Mouse (Mus musculus): Measurements from ENCODE around the gene Pcsk1. TPM values are rescaled to one million over a fixed set of nuclear protein-coding genes. Genes with fewer than 3 reads are reported as not detected.

Pcsk1 gene
- 0.18 and 0.28 TPM in 2 replicates for polyA plus RNA-seq (2015; fragmentation: Nextera tagmentation; extraction: Ambion mirVana)

DNA sequence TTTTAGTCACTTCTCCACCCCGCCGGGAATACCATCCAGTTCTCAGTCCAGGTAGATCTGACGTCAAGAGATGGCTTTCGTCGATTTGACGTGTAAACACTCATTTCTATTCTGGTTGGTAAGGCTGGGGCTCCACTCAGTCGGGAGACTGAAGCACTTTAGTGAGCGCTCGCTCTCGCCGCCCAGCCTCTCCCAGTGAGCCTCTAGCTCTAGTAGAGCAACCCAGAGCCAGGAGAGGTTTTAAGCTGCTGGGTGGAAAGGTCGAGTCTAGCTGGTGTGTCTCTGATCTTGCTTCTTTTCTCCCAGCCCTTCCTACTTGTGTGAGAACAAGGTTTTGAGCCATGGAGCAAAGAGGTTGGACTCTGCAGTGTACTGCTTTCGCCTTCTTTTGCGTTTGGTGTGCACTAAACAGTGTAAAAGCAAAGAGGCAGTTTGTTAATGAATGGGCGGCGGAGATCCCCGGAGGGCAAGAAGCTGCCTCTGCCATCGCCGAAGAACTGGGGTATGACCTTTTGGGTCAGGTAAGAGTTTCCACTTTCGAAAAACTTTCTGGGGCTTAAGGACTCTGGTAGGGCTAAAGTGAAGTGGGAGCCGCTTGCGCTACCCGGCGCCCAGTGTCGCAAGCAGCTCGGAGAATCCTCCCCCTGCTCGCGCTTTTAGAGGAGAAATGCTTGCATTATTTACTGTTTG, at the start of gene Pcsk1:
Gene Pcsk1, plus strand, starts transcription at position 106 of the 690 bp plus-strand sequence.
- ATAC-seq (replicated peaks; ENCODE audit: insufficient number of reproducible peaks, insufficient read depth, low FRiP score, low read depth): no peak
- H3K9me3 ChIP-seq (replicated peaks): no peaks in the 10 kb centered on the region
- peaks cover 9% of the 10 kb centered on the region; the same call in 1 of the 2 replicates for H3K4me1 ChIP-seq (replicated peaks)
- H3K9ac ChIP-seq: no peak within 1 kb of the TSS
- 2% methylated on average over 28 of the region's 28 CpGs for WGBS
- peak within 1 kb of the TSS; percentile 38 for H3K4me3 ChIP-seq
- H3K27me3 ChIP-seq: peaks cover 24% of the 10 kb centered on the region
- no peaks in the 10 kb centered on the region for H3K36me3 ChIP-seq
- H3K4me2 ChIP-seq: peak within 1 kb of the TSS; percentile 63
- no peak within 1 kb of the TSS for H3K27ac ChIP-seq

DNA sequence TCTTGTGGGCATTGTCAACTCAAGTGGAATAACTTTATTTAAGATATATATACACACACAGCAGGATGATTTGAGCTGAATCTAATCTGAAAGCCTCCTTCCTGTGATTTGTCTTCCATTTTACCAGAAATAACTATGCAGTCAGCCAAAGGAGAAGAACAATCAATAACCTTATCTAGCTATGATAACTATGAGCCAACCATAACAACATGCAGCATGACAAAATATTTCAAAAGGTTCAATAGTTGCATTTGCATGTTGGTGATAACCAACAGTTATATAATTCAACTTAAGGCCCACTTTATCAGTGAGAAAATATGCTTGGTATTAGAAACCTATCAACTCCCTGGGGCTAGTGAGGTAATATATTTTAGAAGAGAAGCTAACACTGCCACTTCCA, 30.8 kb upstream of the Pcsk1 start:
- H3K36me3 ChIP-seq: no peaks in the 10 kb centered on the region
- H3K27me3 ChIP-seq: no peaks in the 10 kb centered on the region
- no peaks in the 10 kb centered on the region for H3K9me3 ChIP-seq (replicated peaks)
- H3K4me2 ChIP-seq: no peak overlapping the region
- ATAC-seq (replicated peaks; ENCODE audit: insufficient number of reproducible peaks, insufficient read depth, low FRiP score, low read depth): no peak
- no peaks in the 10 kb centered on the region for H3K4me1 ChIP-seq (replicated peaks)
- H3K4me3 ChIP-seq: no peak overlapping the region
- H3K27ac ChIP-seq: no peak overlapping the region
- H3K9ac ChIP-seq: no peak overlapping the region

DNA sequence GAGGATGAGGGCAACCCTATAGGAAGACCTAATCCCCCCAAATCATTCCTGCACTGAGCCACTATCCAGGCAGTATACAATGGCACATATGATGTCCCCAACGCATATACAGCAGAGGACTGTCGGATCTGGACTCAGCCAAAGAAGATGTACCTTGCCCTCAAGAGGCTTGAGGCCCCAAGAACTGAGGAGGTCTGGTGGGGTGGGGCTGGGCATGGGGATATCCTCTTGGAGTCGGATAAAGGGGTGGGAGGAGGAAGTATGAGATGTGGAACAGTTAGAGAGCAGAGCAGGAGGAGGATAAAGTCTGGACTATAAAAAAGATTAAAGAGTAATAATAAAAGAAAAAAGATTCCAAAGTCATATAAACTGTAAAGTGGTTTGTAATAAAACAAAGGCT, 25.7 kb upstream of the Pcsk1 start:
- H3K27ac ChIP-seq: no peak overlapping the region
- H3K36me3 ChIP-seq: no peaks in the 10 kb centered on the region
- 67% methylated on average over 3 of the region's 3 CpGs for WGBS
- H3K4me1 ChIP-seq (replicated peaks): no peaks in the 10 kb centered on the region
- no peaks in the 10 kb centered on the region for H3K9me3 ChIP-seq (replicated peaks)
- no peak overlapping the region for H3K4me3 ChIP-seq
- no peak overlapping the region for H3K4me2 ChIP-seq
- no peak overlapping the region for H3K9ac ChIP-seq
- no peaks in the 10 kb centered on the region for H3K27me3 ChIP-seq
- no peak for ATAC-seq (replicated peaks; ENCODE audit: insufficient number of reproducible peaks, insufficient read depth, low FRiP score, low read depth)

DNA sequence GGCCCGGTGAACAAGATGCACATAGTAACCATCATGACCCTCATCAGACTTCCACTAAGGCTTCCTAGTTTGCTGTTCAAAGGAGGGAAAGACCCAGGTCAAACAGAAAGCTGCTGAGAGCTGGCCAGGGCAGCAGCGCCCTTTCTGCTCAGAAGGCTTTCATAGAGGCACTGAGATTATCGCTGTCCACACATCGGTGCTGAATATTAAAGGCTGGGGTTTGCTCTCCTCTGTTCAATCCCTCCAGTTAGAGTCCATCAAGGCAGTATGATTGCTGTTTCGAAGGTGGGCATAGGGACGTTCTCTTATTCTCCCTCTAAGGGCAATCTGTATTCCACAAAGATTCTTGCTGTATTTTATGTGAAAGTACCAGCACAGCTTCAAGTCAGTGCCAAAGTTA, 1.0 kb upstream of the Pcsk1 start:
- WGBS: 19% methylated on average over 6 of the region's 6 CpGs
- no peak overlapping the region for H3K27ac ChIP-seq
- H3K36me3 ChIP-seq: no peaks in the 10 kb centered on the region
- H3K9ac ChIP-seq: no peak overlapping the region
- no peak overlapping the region for H3K4me2 ChIP-seq
- H3K9me3 ChIP-seq (replicated peaks): no peaks in the 10 kb centered on the region
- ATAC-seq (replicated peaks; ENCODE audit: insufficient number of reproducible peaks, insufficient read depth, low FRiP score, low read depth): no peak
- peaks cover 9% of the 10 kb centered on the region; the same call in 1 of the 2 replicates for H3K4me1 ChIP-seq (replicated peaks)
- no peak overlapping the region for H3K4me3 ChIP-seq
- peaks cover 24% of the 10 kb centered on the region for H3K27me3 ChIP-seq

DNA sequence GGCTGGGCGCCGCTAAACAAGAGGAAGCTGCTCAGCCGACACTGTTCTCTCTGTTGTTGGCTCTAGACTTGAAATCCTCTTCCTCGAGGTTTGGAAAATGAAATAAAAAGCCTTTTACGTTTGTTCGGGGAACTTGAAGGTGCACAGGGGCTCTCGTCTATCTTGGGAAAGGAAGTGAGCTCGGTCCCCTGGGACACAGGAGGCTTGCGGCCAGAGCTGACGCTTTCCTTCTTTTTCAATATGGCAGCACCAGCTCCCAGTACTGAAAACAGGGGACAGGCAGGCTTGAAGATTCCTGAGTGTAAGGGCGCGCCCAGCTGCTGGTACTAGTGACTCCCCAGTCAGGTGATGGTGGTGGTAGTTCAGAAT, 769 bp downstream of the Pcsk1 start:
- H3K4me1 ChIP-seq (replicated peaks): peaks cover 9% of the 10 kb centered on the region; the same call in 1 of the 2 replicates
- H3K4me2 ChIP-seq: peak overlapping the region; percentile 63
- no peak overlapping the region for H3K27ac ChIP-seq
- H3K9me3 ChIP-seq (replicated peaks): no peaks in the 10 kb centered on the region
- no peaks in the 10 kb centered on the region for H3K36me3 ChIP-seq
- ATAC-seq (replicated peaks; ENCODE audit: insufficient number of reproducible peaks, insufficient read depth, low FRiP score, low read depth): no peak
- WGBS: 2% methylated on average over 12 of the region's 12 CpGs
- no peak overlapping the region for H3K9ac ChIP-seq
- H3K4me3 ChIP-seq: peak overlapping the region; percentile 38
- peaks cover 24% of the 10 kb centered on the region for H3K27me3 ChIP-seq

DNA sequence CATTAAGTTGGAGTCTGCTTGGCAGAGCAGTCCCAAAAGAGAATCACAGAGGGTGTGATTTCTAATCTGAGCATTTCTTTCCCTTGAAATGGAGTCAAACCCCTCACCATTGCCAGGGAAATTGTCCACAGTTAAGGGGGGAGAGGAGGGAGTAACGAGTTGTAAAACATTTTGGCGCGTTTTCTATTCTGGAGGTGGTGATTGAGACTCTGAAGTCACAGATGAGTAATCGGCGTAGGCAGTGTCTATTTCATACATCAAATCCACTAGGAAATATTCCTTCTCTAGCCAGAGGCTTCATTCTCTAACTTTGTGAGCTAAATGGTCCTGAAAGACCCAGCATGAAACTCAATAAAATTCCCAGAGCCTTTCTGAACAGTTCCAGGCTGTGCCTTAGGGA, 1.4 kb downstream of the Pcsk1 start:
- Histone ChIP-seq H3K36me3 (no peaks in the 10 kb centered on the region), H3K4me2 (no peak overlapping the region), H3K9me3 (replicated peaks) (no peaks in the 10 kb centered on the region), H3K4me1 (replicated peaks) (peaks cover 9% of the 10 kb centered on the region; the same call in 1 of the 2 replicates), H3K27ac (no peak overlapping the region), H3K4me3 (no peak overlapping the region), H3K9ac (no peak overlapping the region), H3K27me3 (peaks cover 24% of the 10 kb centered on the region)
- 73% methylated on average over 5 of the region's 5 CpGs for WGBS
- ATAC-seq (replicated peaks; ENCODE audit: insufficient number of reproducible peaks, insufficient read depth, low FRiP score, low read depth): no peak

DNA sequence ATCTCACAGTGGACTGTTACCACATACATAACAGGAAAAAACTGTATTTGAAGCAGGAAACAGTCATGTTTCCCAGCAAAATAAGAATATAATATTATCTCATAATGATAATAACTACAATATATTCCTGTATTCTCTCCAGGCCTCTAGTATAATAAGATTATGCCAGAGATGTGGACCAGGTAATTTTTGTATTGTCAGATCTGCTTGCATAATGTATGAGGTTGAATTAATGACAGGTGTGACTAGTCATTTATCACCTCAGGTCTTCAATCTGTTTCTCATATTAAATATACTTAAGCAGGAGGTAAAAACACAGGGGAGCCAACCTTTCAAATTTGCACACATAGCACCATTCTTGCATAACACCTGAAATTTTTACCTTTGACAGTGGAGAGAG, 5.9 kb downstream of the Pcsk1 start:
- Histone ChIP-seq H3K4me3 (no peak overlapping the region), H3K4me2 (no peak overlapping the region), H3K9ac (no peak overlapping the region), H3K27ac (no peak overlapping the region), H3K27me3 (peaks cover 5% of the 10 kb centered on the region), H3K4me1 (replicated peaks) (0 out of 2 replicates have a peak, but pooled peaks cover under 1% of the 10 kb centered on the region), H3K36me3 (no peaks in the 10 kb centered on the region), H3K9me3 (replicated peaks) (no peaks in the 10 kb centered on the region)
- ATAC-seq (replicated peaks; ENCODE audit: insufficient number of reproducible peaks, insufficient read depth, low FRiP score, low read depth): no peak

DNA sequence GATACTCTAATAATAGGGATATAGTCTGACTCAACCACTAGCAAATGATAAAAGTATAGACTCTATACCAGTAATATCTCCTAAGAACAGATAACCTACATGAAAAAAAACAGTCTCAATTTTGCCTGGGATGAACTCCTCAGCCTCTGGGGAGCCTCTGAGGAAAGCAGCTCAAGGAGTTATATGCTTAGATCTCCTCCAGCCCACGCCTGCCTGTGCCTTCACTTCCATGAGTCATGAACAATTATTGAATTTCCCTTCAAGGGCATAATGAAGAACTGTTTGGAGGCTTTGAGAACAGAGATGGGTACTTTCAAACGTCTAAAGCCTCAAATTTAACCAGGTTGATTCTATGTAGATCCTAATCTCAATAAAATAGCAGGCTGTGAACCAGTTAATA, 23.5 kb downstream of the Pcsk1 start:
- no peak for ATAC-seq (replicated peaks; ENCODE audit: insufficient number of reproducible peaks, insufficient read depth, low FRiP score, low read depth)
- WGBS: 46% methylated on average over 2 of the region's 2 CpGs
- H3K9me3 ChIP-seq (replicated peaks): no peaks in the 10 kb centered on the region

DNA sequence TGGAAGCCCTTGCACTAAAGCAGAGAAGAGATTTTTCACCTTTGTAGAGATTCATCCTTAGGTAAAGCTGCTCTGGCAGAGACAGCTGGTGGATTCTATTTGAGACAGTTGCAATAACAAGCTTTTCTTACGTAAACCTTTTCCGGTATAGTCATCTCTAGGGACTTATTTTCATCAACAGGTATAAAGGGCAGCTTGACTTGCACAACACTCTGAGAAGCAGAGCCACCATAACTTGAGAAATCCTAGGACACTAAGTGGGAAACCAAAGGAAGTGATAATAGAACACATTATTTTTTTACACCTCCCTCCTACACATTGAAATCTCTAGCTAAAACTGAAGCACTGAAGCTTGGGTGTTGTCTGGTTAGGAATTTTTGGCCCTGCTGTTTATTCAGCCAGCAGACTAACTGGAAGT, 24.4 kb downstream of the Pcsk1 start:
- H3K4me3 ChIP-seq: no peak overlapping the region
- H3K4me2 ChIP-seq: no peak overlapping the region
- no peaks in the 10 kb centered on the region for H3K36me3 ChIP-seq
- H3K4me1 ChIP-seq (replicated peaks): no peaks in the 10 kb centered on the region
- no peaks in the 10 kb centered on the region for H3K27me3 ChIP-seq
- H3K9me3 ChIP-seq (replicated peaks): no peaks in the 10 kb centered on the region
- no peak overlapping the region for H3K27ac ChIP-seq
- no peak for ATAC-seq (replicated peaks; ENCODE audit: insufficient number of reproducible peaks, insufficient read depth, low FRiP score, low read depth)
- 80% methylated on average over 2 of the region's 2 CpGs for WGBS
- H3K9ac ChIP-seq: no peak overlapping the region

More for the DNA sequence above, 23.5 kb downstream of the Pcsk1 start:
- Histone ChIP-seq H3K4me2 (no peak overlapping the region), H3K27me3 (no peaks in the 10 kb centered on the region), H3K9ac (no peak overlapping the region), H3K27ac (no peak overlapping the region), H3K4me1 (replicated peaks) (no peaks in the 10 kb centered on the region), H3K4me3 (no peak overlapping the region), H3K36me3 (no peaks in the 10 kb centered on the region)

DNA sequence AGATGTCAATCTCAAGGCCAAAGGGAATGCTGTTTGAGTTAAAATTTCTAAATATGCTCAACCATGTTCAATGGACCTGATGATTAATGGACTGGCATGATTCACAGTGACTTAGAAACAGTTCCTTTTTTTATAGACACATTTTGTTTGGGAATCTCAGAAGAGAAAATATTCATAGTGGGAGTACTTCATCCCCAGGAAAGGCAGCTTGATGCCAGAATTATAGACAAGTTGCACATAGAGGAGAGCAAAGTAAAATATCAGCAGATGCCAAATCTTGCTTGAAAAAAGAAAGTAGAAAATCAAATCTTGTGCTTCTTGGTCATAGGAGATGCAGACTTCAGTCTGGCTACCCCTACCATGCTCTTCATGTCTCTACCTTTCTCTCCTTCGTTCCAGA, 25.2 kb downstream of the Pcsk1 start:
- Histone ChIP-seq H3K4me1 (replicated peaks) (no peaks in the 10 kb centered on the region), H3K27ac (no peak overlapping the region), H3K36me3 (no peaks in the 10 kb centered on the region), H3K4me3 (no peak overlapping the region), H3K27me3 (no peaks in the 10 kb centered on the region), H3K4me2 (no peak overlapping the region), H3K9me3 (replicated peaks) (no peaks in the 10 kb centered on the region), H3K9ac (no peak overlapping the region)
- no peak for ATAC-seq (replicated peaks; ENCODE audit: insufficient number of reproducible peaks, insufficient read depth, low FRiP score, low read depth)
- WGBS: 50% methylated on average over 1 of the region's 1 CpGs

DNA sequence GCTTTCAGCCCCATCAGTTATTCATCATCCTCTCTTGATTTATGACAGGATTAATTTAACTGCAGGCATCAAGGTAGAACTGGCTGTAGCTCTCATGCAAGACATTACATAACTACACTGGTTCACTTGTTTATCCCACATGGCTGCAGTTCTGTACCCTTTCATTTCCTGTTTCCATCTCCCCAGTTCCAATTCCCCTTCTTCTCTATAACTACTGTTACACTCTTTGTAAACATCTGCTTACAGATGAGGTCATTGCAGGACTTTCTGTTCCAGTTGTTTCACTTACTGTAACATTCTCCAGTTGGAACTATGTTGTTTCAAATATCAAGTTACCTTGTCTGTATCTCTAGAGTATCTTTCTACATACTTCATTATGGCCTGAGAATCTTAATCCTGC, 46.2 kb downstream of the Pcsk1 start:
- H3K9ac ChIP-seq: no peak overlapping the region
- no peaks in the 10 kb centered on the region for H3K36me3 ChIP-seq
- H3K27ac ChIP-seq: no peak overlapping the region
- H3K9me3 ChIP-seq (replicated peaks): no peaks in the 10 kb centered on the region
- no peak overlapping the region for H3K4me3 ChIP-seq
- no peak overlapping the region for H3K4me2 ChIP-seq
- H3K4me1 ChIP-seq (replicated peaks): no peaks in the 10 kb centered on the region
- H3K27me3 ChIP-seq: no peaks in the 10 kb centered on the region
- ATAC-seq (replicated peaks; ENCODE audit: insufficient number of reproducible peaks, insufficient read depth, low FRiP score, low read depth): no peak

DNA sequence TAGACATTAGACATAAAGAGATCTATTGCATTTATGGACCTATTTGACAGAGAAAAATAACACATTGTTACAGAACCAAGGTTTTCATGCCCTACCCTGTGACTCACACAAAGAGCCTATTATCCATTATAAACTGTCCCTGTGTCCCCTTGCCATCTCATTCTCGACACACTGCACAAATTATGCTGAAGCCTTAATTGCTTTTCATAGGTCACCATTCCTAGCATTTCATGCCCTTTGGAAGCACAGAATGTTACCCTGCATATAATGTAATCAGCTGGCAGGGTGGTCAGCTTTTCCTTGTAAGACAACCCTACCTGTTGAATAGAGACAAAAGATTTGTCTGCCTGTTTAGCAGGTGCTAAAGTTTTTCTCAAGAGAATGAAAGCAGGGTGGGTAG, 71.0 kb downstream of the Pcsk1 start:
- WGBS: 49% methylated on average over 1 of the region's 1 CpGs
- Histone ChIP-seq H3K9ac (no peak overlapping the region), H3K4me2 (no peak overlapping the region), H3K4me3 (no peak overlapping the region), H3K9me3 (replicated peaks) (no peaks in the 10 kb centered on the region), H3K27ac (no peak overlapping the region), H3K27me3 (no peaks in the 10 kb centered on the region), H3K4me1 (replicated peaks) (no peaks in the 10 kb centered on the region), H3K36me3 (no peaks in the 10 kb centered on the region)
- ATAC-seq (replicated peaks; ENCODE audit: insufficient number of reproducible peaks, insufficient read depth, low FRiP score, low read depth): no peak

All from heart, embryonic 15.5 days (tissue).